Mouse (Mus musculus) erythroblast, embryonic 14.5 days (primary cell): Measurements from ENCODE around the gene Myo1d.

Source experiments
- GATA1 ChIP-seq: IDR thresholded peaks from 2 replicates; pipeline ENCODE4 v1.6.1; 2012; ENCODE audit warnings: low read length, inconsistent platforms, mixed read lengths
- TAL1 ChIP-seq: IDR thresholded peaks from 3 replicates; pipeline ENCODE4 v1.6.1; 2012; ENCODE audit warnings: low read length, inconsistent platforms, mixed read lengths

- TF ChIP-seq GATA1 (no peak), TAL1 (no peak)
These were observed 79.2 kb downstream of the Myo1d start for GRCm38 (mm10) chr11:80700611-80701010.
